Mouse (Mus musculus): Measurements from ENCODE around the gene Gm44579. TPM values are rescaled to one million over a fixed set of nuclear protein-coding genes. Genes with fewer than 3 reads are reported as not detected.

Gene Gm44579
- polyA plus RNA-seq (2016; fragmentation: Nextera tagmentation; extraction: Ambion mirVana) = not detected in 2 replicates

GRCm38 (mm10) chr15:98220877-98221276, at the start of gene Gm44579, which contains the start of gene Olfr287:
Gm44579 (minus strand) TSS chr15:98220977.
Olfr287 (minus strand) TSS chr15:98221056.
- Histone ChIP-seq H3K4me3 (no peak within 1 kb of the TSS), H3K4me2 (no peak within 1 kb of the TSS), H3K27ac (ENCODE audit: poor library complexity, severe bottlenecking) (no peak within 1 kb of the TSS), H3K9me3 (replicated peaks) (no peaks in the 10 kb centered on the region), H3K36me3 (no peaks in the 10 kb centered on the region), H3K4me1 (replicated peaks) (no peaks in the 10 kb centered on the region), H3K9ac (no peak within 1 kb of the TSS), H3K27me3 (replicated peaks) (no peaks in the 10 kb centered on the region)
- WGBS = 61% methylated on average over 4 of the region's 4 CpGs
- ATAC-seq (ENCODE audit: insufficient number of reproducible peaks, low FRiP score) = no peak

GRCm38 (mm10) chr15:98257776-98258175, 37.0 kb upstream of the Gm44579 start:
- H3K9me3 ChIP-seq (replicated peaks) = peaks cover 5% of the 10 kb centered on the region; the same call in 1 of the 2 replicates
- no peak overlapping the region for H3K4me2 ChIP-seq
- WGBS = 79% methylated on average over 7 of the region's 7 CpGs
- H3K27ac ChIP-seq (ENCODE audit: poor library complexity, severe bottlenecking) = no peak overlapping the region
- no peaks in the 10 kb centered on the region for H3K27me3 ChIP-seq (replicated peaks)
- H3K36me3 ChIP-seq = no peaks in the 10 kb centered on the region
- no peak overlapping the region for H3K4me3 ChIP-seq
- no peak overlapping the region for H3K9ac ChIP-seq
- ATAC-seq (ENCODE audit: insufficient number of reproducible peaks, low FRiP score) = no peak
- no peaks in the 10 kb centered on the region for H3K4me1 ChIP-seq (replicated peaks)

- WGBS = 79% methylated on average over 8 of the region's 8 CpGs
- H3K4me3 ChIP-seq = no peak within 1 kb of the TSS
- no peak for ATAC-seq (ENCODE audit: insufficient number of reproducible peaks, low FRiP score)
- H3K9me3 ChIP-seq (replicated peaks) = peaks cover 3% of the 10 kb centered on the region; the same call in 1 of the 2 replicates
- H3K27me3 ChIP-seq (replicated peaks) = no peaks in the 10 kb centered on the region
- H3K9ac ChIP-seq = no peak within 1 kb of the TSS
- H3K4me2 ChIP-seq = no peak within 1 kb of the TSS
- no peaks in the 10 kb centered on the region for H3K36me3 ChIP-seq
- no peak within 1 kb of the TSS for H3K27ac ChIP-seq (ENCODE audit: poor library complexity, severe bottlenecking)
- no peaks in the 10 kb centered on the region for H3K4me1 ChIP-seq (replicated peaks)
Observed at GRCm38 (mm10) chr15:98257193-98257592, 36.4 kb upstream of the Gm44579 start, which contains the start of gene H1fnt. H1fnt (minus strand) TSS chr15:98257293.

GRCm38 (mm10) chr15:98256271-98256670, 35.5 kb upstream of the Gm44579 start:
- Histone ChIP-seq H3K27me3 (replicated peaks) (no peaks in the 10 kb centered on the region), H3K4me2 (no peak overlapping the region), H3K4me3 (no peak overlapping the region), H3K4me1 (replicated peaks) (no peaks in the 10 kb centered on the region), H3K9me3 (replicated peaks) (peaks cover 3% of the 10 kb centered on the region; the same call in 1 of the 2 replicates), H3K9ac (no peak overlapping the region), H3K36me3 (no peaks in the 10 kb centered on the region), H3K27ac (ENCODE audit: poor library complexity, severe bottlenecking) (no peak overlapping the region)
- WGBS = 87% methylated on average over 13 of the region's 13 CpGs
- no peak for ATAC-seq (ENCODE audit: insufficient number of reproducible peaks, low FRiP score)

GRCm38 (mm10) chr15:98235442-98235841, 14.7 kb upstream of the Gm44579 start:
- Histone ChIP-seq H3K9me3 (replicated peaks) (no peaks in the 10 kb centered on the region), H3K27ac (ENCODE audit: poor library complexity, severe bottlenecking) (no peak overlapping the region), H3K27me3 (replicated peaks) (peaks cover 6% of the 10 kb centered on the region), H3K36me3 (no peaks in the 10 kb centered on the region), H3K4me3 (no peak overlapping the region), H3K4me1 (replicated peaks) (no peaks in the 10 kb centered on the region), H3K4me2 (no peak overlapping the region), H3K9ac (no peak overlapping the region)
- 84% methylated on average over 4 of the region's 4 CpGs for WGBS
- ATAC-seq (ENCODE audit: insufficient number of reproducible peaks, low FRiP score) = no peak

GRCm38 (mm10) chr15:98234350-98234749, 13.6 kb upstream of the Gm44579 start, which contains the start of gene Olfr286:
Olfr286 (minus strand) TSS chr15:98234450.
- Histone ChIP-seq H3K4me3 (no peak within 1 kb of the TSS), H3K9me3 (replicated peaks) (no peaks in the 10 kb centered on the region), H3K9ac (no peak within 1 kb of the TSS), H3K36me3 (no peaks in the 10 kb centered on the region), H3K4me2 (no peak within 1 kb of the TSS), H3K27ac (ENCODE audit: poor library complexity, severe bottlenecking) (no peak within 1 kb of the TSS), H3K27me3 (replicated peaks) (peaks cover 6% of the 10 kb centered on the region), H3K4me1 (replicated peaks) (no peaks in the 10 kb centered on the region)
- no peak for ATAC-seq (ENCODE audit: insufficient number of reproducible peaks, low FRiP score)
- whole genome bisulfite sequencing = 75% methylated on average over 4 of the region's 4 CpGs

GRCm38 (mm10) chr15:98226096-98226495, 5.3 kb upstream of the Gm44579 start:
- H3K4me2 ChIP-seq = no peak overlapping the region
- H3K36me3 ChIP-seq = no peaks in the 10 kb centered on the region
- ATAC-seq (ENCODE audit: insufficient number of reproducible peaks, low FRiP score) = no peak
- no peaks in the 10 kb centered on the region for H3K9me3 ChIP-seq (replicated peaks)
- H3K27ac ChIP-seq (ENCODE audit: poor library complexity, severe bottlenecking) = no peak overlapping the region
- no peak overlapping the region for H3K9ac ChIP-seq
- WGBS = 66% methylated on average over 7 of the region's 7 CpGs
- H3K4me1 ChIP-seq (replicated peaks) = no peaks in the 10 kb centered on the region
- no peak overlapping the region for H3K4me3 ChIP-seq
- H3K27me3 ChIP-seq (replicated peaks) = no peaks in the 10 kb centered on the region

- Histone ChIP-seq H3K4me1 (replicated peaks) (no peaks in the 10 kb centered on the region), H3K4me2 (no peak overlapping the region), H3K27me3 (replicated peaks) (no peaks in the 10 kb centered on the region), H3K4me3 (no peak overlapping the region), H3K9ac (no peak overlapping the region), H3K27ac (ENCODE audit: poor library complexity, severe bottlenecking) (no peak overlapping the region), H3K36me3 (no peaks in the 10 kb centered on the region), H3K9me3 (replicated peaks) (no peaks in the 10 kb centered on the region)
- no peak for ATAC-seq (ENCODE audit: insufficient number of reproducible peaks, low FRiP score)
- 45% methylated on average over 16 of the region's 16 CpGs for WGBS
Observed at GRCm38 (mm10) chr15:98225610-98226009, 4.8 kb upstream of the Gm44579 start.

- H3K9me3 ChIP-seq (replicated peaks) = no peaks in the 10 kb centered on the region
- H3K27ac ChIP-seq (ENCODE audit: poor library complexity, severe bottlenecking) = no peak overlapping the region
- no peaks in the 10 kb centered on the region for H3K27me3 ChIP-seq (replicated peaks)
- H3K4me2 ChIP-seq = no peak overlapping the region
- H3K4me3 ChIP-seq = no peak overlapping the region
- H3K9ac ChIP-seq = no peak overlapping the region
- no peaks in the 10 kb centered on the region for H3K4me1 ChIP-seq (replicated peaks)
- H3K36me3 ChIP-seq = no peaks in the 10 kb centered on the region
- no peak for ATAC-seq (ENCODE audit: insufficient number of reproducible peaks, low FRiP score)
Observed at GRCm38 (mm10) chr15:98222377-98222776, 1.6 kb upstream of the Gm44579 start.

GRCm38 (mm10) chr15:98214130-98214529, 6.6 kb downstream of the Gm44579 start:
- H3K9me3 ChIP-seq (replicated peaks) = no peaks in the 10 kb centered on the region
- 0 out of 2 replicates have a peak, but pooled peaks cover 14% of the 10 kb centered on the region for H3K4me1 ChIP-seq (replicated peaks)
- no peak overlapping the region for H3K9ac ChIP-seq
- H3K4me2 ChIP-seq = no peak overlapping the region
- no peak overlapping the region for H3K27ac ChIP-seq (ENCODE audit: poor library complexity, severe bottlenecking)
- no peak for ATAC-seq (ENCODE audit: insufficient number of reproducible peaks, low FRiP score)
- H3K36me3 ChIP-seq = no peaks in the 10 kb centered on the region
- H3K27me3 ChIP-seq (replicated peaks) = no peaks in the 10 kb centered on the region
- no peak overlapping the region for H3K4me3 ChIP-seq
- WGBS = 57% methylated on average over 5 of the region's 5 CpGs

- H3K4me3 ChIP-seq = no peak overlapping the region
- WGBS = 61% methylated on average over 5 of the region's 5 CpGs
- H3K9me3 ChIP-seq (replicated peaks) = no peaks in the 10 kb centered on the region
- H3K36me3 ChIP-seq = no peaks in the 10 kb centered on the region
- H3K27me3 ChIP-seq (replicated peaks) = no peaks in the 10 kb centered on the region
- no peak overlapping the region for H3K27ac ChIP-seq (ENCODE audit: poor library complexity, severe bottlenecking)
- no peak overlapping the region for H3K4me2 ChIP-seq
- ATAC-seq (ENCODE audit: insufficient number of reproducible peaks, low FRiP score) = no peak
- H3K4me1 ChIP-seq (replicated peaks) = 0 out of 2 replicates have a peak, but pooled peaks cover 14% of the 10 kb centered on the region
- H3K9ac ChIP-seq = no peak overlapping the region
Observed at GRCm38 (mm10) chr15:98213336-98213870, 7.4 kb downstream of the Gm44579 start.

GRCm38 (mm10) chr15:98209676-98210075, 11.1 kb downstream of the Gm44579 start:
- H3K9me3 ChIP-seq (replicated peaks) = no peaks in the 10 kb centered on the region
- 74% methylated on average over 7 of the region's 7 CpGs for WGBS
- H3K9ac ChIP-seq = no peak overlapping the region

More at GRCm38 (mm10) chr15:98209676-98210075, 11.1 kb downstream of the Gm44579 start:
- Histone ChIP-seq H3K27ac (ENCODE audit: poor library complexity, severe bottlenecking) (no peak overlapping the region), H3K4me2 (no peak overlapping the region), H3K4me3 (no peak overlapping the region), H3K4me1 (replicated peaks) (0 out of 2 replicates have a peak, but pooled peaks cover 14% of the 10 kb centered on the region), H3K36me3 (no peaks in the 10 kb centered on the region), H3K27me3 (replicated peaks) (no peaks in the 10 kb centered on the region)
- no peak for ATAC-seq (ENCODE audit: insufficient number of reproducible peaks, low FRiP score)
